Mouse (Mus musculus): ENCODE results near the gene Gimap4. TPM values are rescaled to one million over a fixed set of nuclear protein-coding genes. Genes with fewer than 3 reads are reported as not detected.
"Not testable (repeated sequence)": the region's sequence is repeated elsewhere in the genome, so short reads cannot be mapped to it uniquely, and the experiment has no call there.

Gimap4 gene
- polyA plus RNA-seq, 1 experiment from 2014 or later, result 34.3 TPM

- peak; percentile 89 for DNase-seq (ENCODE audit: low spot score)
These were observed 8.2 kb upstream of the Gimap4 start, which contains the start of gene Gimap9 for GRCm38 (mm10) chr6:48675931-48676859. Gene Gimap9, plus strand, starts transcription at chr6:48676129.

GRCm38 (mm10) chr6:48676860-48677415 lies 7.4 kb upstream of the Gimap4 start:
- no peak for DNase-seq (ENCODE audit: low spot score)

- DNase-seq (ENCODE audit: low spot score), result no peak
These were observed 6.6 kb upstream of the Gimap4 start for GRCm38 (mm10) chr6:48677492-48678345.

GRCm38 (mm10) chr6:48678391-48678790 lies 6.0 kb upstream of the Gimap4 start:
- DNase-seq (ENCODE audit: low spot score), result no peak

- peak; percentile 43 for DNase-seq (ENCODE audit: low spot score)
These were observed 4.6 kb upstream of the Gimap4 start for GRCm38 (mm10) chr6:48679701-48680100.

- peak; percentile 53 for DNase-seq (ENCODE audit: low spot score)
These were observed 3.9 kb upstream of the Gimap4 start for GRCm38 (mm10) chr6:48680421-48680820.

- peak; percentile 65 for DNase-seq (ENCODE audit: low spot score)
These were observed 2.8 kb upstream of the Gimap4 start for GRCm38 (mm10) chr6:48681472-48682090.

GRCm38 (mm10) chr6:48682271-48682670 lies 2.1 kb upstream of the Gimap4 start:
- no peak for DNase-seq (ENCODE audit: low spot score)

- DNase-seq (ENCODE audit: low spot score), result not testable (repeated sequence)
These were observed 1.0 kb upstream of the Gimap4 start for GRCm38 (mm10) chr6:48683263-48683821.

GRCm38 (mm10) chr6:48684806-48685205 lies 457 bp downstream of the Gimap4 start:
- DNase-seq (ENCODE audit: low spot score), result no peak

- DNase-seq (ENCODE audit: low spot score), result no peak
These were observed 902 bp downstream of the Gimap4 start for GRCm38 (mm10) chr6:48685251-48685650.

GRCm38 (mm10) chr6:48685694-48686665 lies 1.6 kb downstream of the Gimap4 start:
- DNase-seq (ENCODE audit: low spot score), result no peak

GRCm38 (mm10) chr6:48687077-48687476 lies 2.7 kb downstream of the Gimap4 start:
- DNase-seq (ENCODE audit: low spot score), result no peak

GRCm38 (mm10) chr6:48689320-48689719 lies 5.0 kb downstream of the Gimap4 start:
- no peak for DNase-seq (ENCODE audit: low spot score)

GRCm38 (mm10) chr6:48692962-48693361 lies 8.6 kb downstream of the Gimap4 start:
- no peak for DNase-seq (ENCODE audit: low spot score)

- DNase-seq (ENCODE audit: low spot score), result no peak
These were observed 12.6 kb downstream of the Gimap4 start for GRCm38 (mm10) chr6:48696830-48697554.

- DNase-seq (ENCODE audit: low spot score), result no peak
These were observed 13.2 kb downstream of the Gimap4 start for GRCm38 (mm10) chr6:48697555-48697930.

GRCm38 (mm10) chr6:48698066-48698856 lies 13.9 kb downstream of the Gimap4 start:
- no peak for DNase-seq (ENCODE audit: low spot score)

Data from thymus, postnatal 0 days (tissue).